Mouse (Mus musculus): ENCODE data around the gene Olfr385.
"Not testable (repeated sequence)": the region's sequence is repeated elsewhere in the genome, so short reads cannot be mapped to it uniquely, and the experiment has no call there.

The Olfr385 gene

GRCm38 (mm10) chr11:73592908-73593307, at the start of gene Olfr385:
Olfr385 (minus strand) TSS chr11:73593008.
- DNase-seq (ENCODE audit: low read depth, low spot score), result no peak

- no peak for DNase-seq (ENCODE audit: low read depth, low spot score)
Observed at GRCm38 (mm10) chr11:73598294-73598693, 5.5 kb upstream of the Olfr385 start, which contains the start of gene Olfr384. Olfr384 (plus strand) TSS chr11:73598594.

GRCm38 (mm10) chr11:73583188-73583587, 9.6 kb downstream of the Olfr385 start:
- DNase-seq (ENCODE audit: low read depth, low spot score), result not testable (repeated sequence)

GRCm38 (mm10) chr11:73579871-73580270, 12.9 kb downstream of the Olfr385 start:
- no peak for DNase-seq (ENCODE audit: low read depth, low spot score)
